Mouse (Mus musculus): ENCODE data around the gene Polr3b.

GRCm38 (mm10) chr10:84591640-84592148 is 30.4 kb upstream of the Polr3b start:
- TF ChIP-seq CTCF (IDR thresholded peaks at IDR 0.05; ENCODE audit: low read depth), result no peak
- no peak for TF ChIP-seq EP300 (IDR thresholded peaks at IDR 0.05; ENCODE audit: low read depth)

Measured in heart, postnatal 0 days (tissue).